Mouse (Mus musculus) ovary, postnatal 14 days (tissue): ENCODE measurements at regions not wholly inside any gene's neighbourhood (a gene's known extent, or its start where the extent isn't known, plus 50 kb on each side); places are given as distances from the start of the nearest gene placed in this dataset.
"Not testable (repeated sequence)": the region's sequence is repeated elsewhere in the genome, so short reads cannot be mapped to it uniquely, and the experiment has no call there.

Experiments used
- DNase-seq: peaks from one replicate; pipeline ENCODE4 v3.0.0; 2022; ENCODE audit warnings: low spot score

DNA sequence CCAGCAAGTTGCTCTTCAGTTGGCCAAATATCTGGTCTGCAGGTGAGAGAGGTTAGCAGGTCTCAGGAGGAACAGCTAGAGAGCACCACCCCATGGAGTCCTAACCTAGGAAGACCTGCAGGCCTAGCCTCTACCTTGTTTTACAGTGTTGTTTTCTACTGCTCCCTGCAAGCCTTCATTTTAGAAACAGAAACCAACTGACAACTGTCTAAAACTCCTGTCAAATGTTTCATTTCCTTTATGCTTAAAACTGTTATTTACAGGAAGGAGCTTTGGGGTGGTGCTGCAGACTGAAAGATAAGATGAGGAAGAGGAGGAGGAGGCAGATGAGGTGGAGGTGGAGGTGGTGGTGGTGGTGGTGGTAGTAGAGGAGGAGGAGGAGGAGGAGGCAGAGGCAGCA lies 96.6 kb upstream of the Selenop start:
- DNase-seq: no peak

DNA sequence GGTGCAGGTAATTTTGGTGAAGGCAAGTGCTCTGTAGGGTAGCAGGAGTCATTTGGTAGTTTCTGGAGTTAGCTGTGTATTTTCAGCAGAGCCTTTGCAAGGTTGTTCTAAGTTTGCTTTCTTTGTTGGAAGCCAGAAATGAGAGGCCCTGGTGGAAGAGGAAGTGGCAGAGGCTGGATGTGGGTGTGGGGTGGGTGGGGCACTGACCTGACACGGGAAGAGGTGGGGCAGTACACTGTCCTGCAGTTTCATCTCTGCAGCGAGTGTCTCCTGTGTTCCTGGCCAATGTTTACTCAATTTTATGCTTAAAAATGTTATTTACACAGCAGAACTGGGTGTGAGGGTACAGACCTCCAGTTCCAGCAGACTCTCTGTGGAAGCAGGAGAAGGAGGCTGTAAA lies 94.3 kb upstream of the Selenop start:
- no peak for DNase-seq

DNA sequence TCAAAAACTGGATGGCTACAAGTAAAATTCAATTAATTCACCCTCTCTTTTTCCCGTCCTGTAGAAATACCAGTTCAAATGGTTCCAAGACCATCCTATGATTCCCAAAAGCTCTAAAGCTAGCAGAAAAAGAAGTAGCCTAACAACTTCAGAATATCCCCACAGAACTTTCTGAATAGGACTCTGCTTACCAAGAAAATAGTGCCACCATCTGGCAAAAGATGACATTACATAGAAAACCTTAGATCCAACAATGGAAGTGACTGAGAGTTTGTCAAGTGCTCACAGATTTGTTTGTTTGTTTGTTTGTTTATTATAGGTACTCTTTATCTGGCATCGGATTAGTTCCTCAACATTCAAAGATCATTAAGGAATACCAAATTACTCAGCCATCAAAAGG lies 93.5 kb upstream of the Selenop start:
- no peak for DNase-seq

DNA sequence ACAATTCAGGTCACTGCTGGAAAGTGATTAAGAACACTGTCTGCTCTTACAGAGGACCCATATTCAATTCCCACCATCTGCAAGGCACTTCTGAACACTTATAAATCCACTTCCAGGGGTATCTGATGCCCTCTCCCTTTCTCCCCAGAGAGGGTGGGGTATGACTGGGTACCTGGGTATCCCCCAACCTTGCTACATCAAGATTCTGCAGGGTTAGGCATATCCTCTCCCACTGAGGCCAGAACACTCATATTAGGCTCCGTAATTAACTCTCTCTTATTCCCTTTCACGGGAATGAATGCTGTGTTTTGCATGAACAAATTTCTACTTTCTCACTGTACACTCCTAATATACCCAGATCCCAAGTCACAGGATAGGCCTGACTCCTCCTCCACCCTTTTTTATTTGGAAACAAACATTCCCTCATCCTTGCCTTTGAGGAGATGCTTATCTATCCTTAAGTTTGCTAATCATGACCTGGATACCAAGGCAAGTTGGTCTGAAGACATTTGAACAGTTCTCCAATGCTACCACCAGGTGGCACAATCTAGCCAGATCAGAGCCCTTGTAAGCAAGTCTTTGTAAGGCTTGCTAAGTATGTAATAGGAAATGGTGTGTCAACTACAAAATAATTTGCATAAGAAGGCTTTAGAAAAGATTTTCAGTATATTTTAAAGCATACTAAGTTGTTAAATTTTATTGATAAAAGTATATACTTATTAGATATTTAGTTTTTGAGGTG lies 66.3 kb upstream of the Selenop start:
- DNase-seq: peak; percentile 30

DNA sequence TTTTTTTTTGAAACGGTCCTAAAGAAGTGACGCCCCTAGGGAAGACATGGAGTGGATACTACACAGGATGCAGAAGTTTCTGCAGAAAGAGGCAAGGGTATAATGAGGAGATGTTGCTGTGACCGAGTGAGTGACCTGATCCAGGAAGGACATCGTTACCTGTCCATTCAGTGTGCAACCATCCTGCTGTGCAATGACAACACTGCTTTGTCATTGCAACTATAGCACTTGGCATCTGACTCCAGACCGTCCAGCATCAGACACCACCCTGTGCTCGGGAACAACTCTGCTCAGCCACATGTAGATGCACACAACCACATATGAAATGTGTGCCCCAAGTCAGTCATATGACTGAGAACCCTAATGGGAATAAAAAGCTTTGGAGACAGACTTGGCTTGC lies 62.8 kb upstream of the Selenop start:
- no peak for DNase-seq

DNA sequence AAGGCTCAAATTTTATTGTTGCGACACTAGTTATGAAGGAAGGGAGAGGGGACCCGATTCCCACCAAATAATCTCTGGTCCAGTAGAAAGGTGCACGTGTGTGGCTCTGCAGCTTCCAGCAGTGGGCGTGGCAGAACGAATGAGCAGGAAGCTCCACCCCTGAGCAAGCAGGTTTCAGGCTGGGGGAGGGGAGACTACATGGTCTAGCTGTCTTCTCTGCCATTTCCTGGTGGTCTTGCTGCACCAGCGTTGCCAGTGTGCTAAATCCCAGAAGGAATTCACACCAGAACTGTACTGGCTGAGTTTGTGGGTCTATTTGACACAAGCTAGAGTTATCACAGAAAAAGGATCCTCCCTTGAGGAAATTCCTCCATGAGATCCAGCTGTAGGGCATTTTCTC lies 62.3 kb upstream of the Selenop start:
- not testable (repeated sequence) for DNase-seq

GRCm38 (mm10) chr15:3213721-3214120 lies 54.6 kb upstream of the Selenop start:
- DNase-seq: peak; percentile 55

- no peak for DNase-seq
Observed at GRCm38 (mm10) chr15:3215201-3215600, 53.1 kb upstream of the Selenop start.
